Mouse (Mus musculus): ENCODE data around the gene Kcnj12. TPM values are rescaled to one million over a fixed set of nuclear protein-coding genes. Genes with fewer than 3 reads are reported as not detected.

Kcnj12 gene
- polyA plus RNA-seq, 1 experiment from 2014 or later: 0.62 TPM

- WGBS: 51% methylated on average over 5 of the region's 5 CpGs
- Histone ChIP-seq H3K4me3 (no peak overlapping the region), H3K9me3 (replicated peaks) (no peaks in the 10 kb centered on the region), H3K27ac (replicated peaks) (0 out of 2 replicates have a peak overlapping the region, but pooled peaks have one; percentile 55), H3K36me3 (no peaks in the 10 kb centered on the region), H3K27me3 (ENCODE audit: low read depth, poor library complexity, severe bottlenecking) (no peaks in the 10 kb centered on the region), H3K4me1 (peaks cover 29% of the 10 kb centered on the region)
- DNase-seq (ENCODE audit: low spot score): no peak
These were observed 17.6 kb upstream of the Kcnj12 start for GRCm38 (mm10) chr11:61004781-61005180.

- Histone ChIP-seq H3K27me3 (ENCODE audit: low read depth, poor library complexity, severe bottlenecking) (no peaks in the 10 kb centered on the region), H3K27ac (replicated peaks) (0 out of 2 replicates have a peak overlapping the region, but pooled peaks have one; percentile 33), H3K36me3 (no peaks in the 10 kb centered on the region), H3K4me3 (no peak overlapping the region), H3K9me3 (replicated peaks) (no peaks in the 10 kb centered on the region), H3K4me1 (peaks cover 29% of the 10 kb centered on the region)
- DNase-seq (ENCODE audit: low spot score): no peak
- 39% methylated on average over 6 of the region's 6 CpGs for WGBS
These were observed 17.0 kb upstream of the Kcnj12 start for GRCm38 (mm10) chr11:61005345-61005744.

GRCm38 (mm10) chr11:61011736-61012294 lies 10.5 kb upstream of the Kcnj12 start:
- 27% methylated on average over 9 of the region's 9 CpGs for WGBS
- peak; percentile 37 for DNase-seq (ENCODE audit: low spot score)
- H3K9me3 ChIP-seq (replicated peaks): no peaks in the 10 kb centered on the region
- H3K27ac ChIP-seq (replicated peaks): peak overlapping the region; percentile 68
- H3K4me1 ChIP-seq: peaks cover 20% of the 10 kb centered on the region
- H3K4me3 ChIP-seq: no peak overlapping the region
- peaks cover 5% of the 10 kb centered on the region; the same call in 1 of the 2 replicates for H3K27me3 ChIP-seq (ENCODE audit: low read depth, poor library complexity, severe bottlenecking)
- H3K36me3 ChIP-seq: no peaks in the 10 kb centered on the region

- Histone ChIP-seq H3K27me3 (ENCODE audit: low read depth, poor library complexity, severe bottlenecking) (peaks cover 51% of the 10 kb centered on the region), H3K4me1 (peaks cover 35% of the 10 kb centered on the region), H3K9me3 (replicated peaks) (no peaks in the 10 kb centered on the region), H3K27ac (replicated peaks) (no peak overlapping the region), H3K36me3 (no peaks in the 10 kb centered on the region), H3K4me3 (no peak overlapping the region)
- WGBS: 13% methylated on average over 8 of the region's 8 CpGs
- no peak for DNase-seq (ENCODE audit: low spot score)
These were observed 5.4 kb upstream of the Kcnj12 start for GRCm38 (mm10) chr11:61016866-61017398.

GRCm38 (mm10) chr11:61021129-61021528 lies 1.2 kb upstream of the Kcnj12 start:
- WGBS: 62% methylated on average over 5 of the region's 5 CpGs
- Histone ChIP-seq H3K27me3 (ENCODE audit: low read depth, poor library complexity, severe bottlenecking) (peaks cover 88% of the 10 kb centered on the region), H3K36me3 (no peaks in the 10 kb centered on the region), H3K4me1 (peaks cover 47% of the 10 kb centered on the region), H3K4me3 (no peak overlapping the region; the same call in 1 of the 2 replicates), H3K9me3 (replicated peaks) (no peaks in the 10 kb centered on the region), H3K27ac (replicated peaks) (no peak overlapping the region)
- no peak for DNase-seq (ENCODE audit: low spot score)

- Histone ChIP-seq H3K27me3 (ENCODE audit: low read depth, poor library complexity, severe bottlenecking) (peaks cover 95% of the 10 kb centered on the region), H3K4me3 (peak overlapping the region; percentile 68), H3K9me3 (replicated peaks) (no peaks in the 10 kb centered on the region), H3K4me1 (peaks cover 43% of the 10 kb centered on the region), H3K36me3 (no peaks in the 10 kb centered on the region), H3K27ac (replicated peaks) (0 out of 2 replicates have a peak overlapping the region, but pooled peaks have one; percentile 28)
- peak; percentile 39 for DNase-seq (ENCODE audit: low spot score)
- under 1% methylated on average over 67 of the region's 68 CpGs for WGBS
These were observed 451 bp upstream of the Kcnj12 start for GRCm38 (mm10) chr11:61021676-61022549.

- 53% methylated on average over 9 of the region's 9 CpGs for WGBS
- no peak for DNase-seq (ENCODE audit: low spot score)
- Histone ChIP-seq H3K4me1 (peaks cover 35% of the 10 kb centered on the region), H3K36me3 (no peaks in the 10 kb centered on the region), H3K27me3 (ENCODE audit: low read depth, poor library complexity, severe bottlenecking) (peaks cover 83% of the 10 kb centered on the region), H3K9me3 (replicated peaks) (no peaks in the 10 kb centered on the region), H3K4me3 (peak overlapping the region; percentile 68), H3K27ac (replicated peaks) (no peak overlapping the region)
These were observed 1.2 kb downstream of the Kcnj12 start for GRCm38 (mm10) chr11:61023416-61024200.

GRCm38 (mm10) chr11:61024388-61024787 lies 2.0 kb downstream of the Kcnj12 start:
- Histone ChIP-seq H3K27ac (replicated peaks) (no peak overlapping the region), H3K9me3 (replicated peaks) (no peaks in the 10 kb centered on the region), H3K27me3 (ENCODE audit: low read depth, poor library complexity, severe bottlenecking) (peaks cover 75% of the 10 kb centered on the region), H3K4me3 (no peak overlapping the region), H3K36me3 (no peaks in the 10 kb centered on the region), H3K4me1 (peaks cover 36% of the 10 kb centered on the region)
- WGBS: 83% methylated on average over 6 of the region's 6 CpGs
- DNase-seq (ENCODE audit: low spot score): no peak

GRCm38 (mm10) chr11:61024996-61025395 lies 2.6 kb downstream of the Kcnj12 start:
- peaks cover 69% of the 10 kb centered on the region for H3K27me3 ChIP-seq (ENCODE audit: low read depth, poor library complexity, severe bottlenecking)
- no peaks in the 10 kb centered on the region for H3K9me3 ChIP-seq (replicated peaks)
- DNase-seq (ENCODE audit: low spot score): no peak
- no peak overlapping the region for H3K27ac ChIP-seq (replicated peaks)
- H3K36me3 ChIP-seq: no peaks in the 10 kb centered on the region
- peaks cover 36% of the 10 kb centered on the region for H3K4me1 ChIP-seq
- WGBS: 58% methylated on average over 6 of the region's 6 CpGs
- no peak overlapping the region for H3K4me3 ChIP-seq

GRCm38 (mm10) chr11:61025594-61025993 lies 3.2 kb downstream of the Kcnj12 start:
- no peak overlapping the region for H3K4me3 ChIP-seq
- peaks cover 36% of the 10 kb centered on the region for H3K4me1 ChIP-seq
- H3K27ac ChIP-seq (replicated peaks): no peak overlapping the region
- DNase-seq (ENCODE audit: low spot score): no peak
- peaks cover 63% of the 10 kb centered on the region for H3K27me3 ChIP-seq (ENCODE audit: low read depth, poor library complexity, severe bottlenecking)
- H3K9me3 ChIP-seq (replicated peaks): no peaks in the 10 kb centered on the region
- WGBS: 77% methylated on average over 7 of the region's 7 CpGs
- no peaks in the 10 kb centered on the region for H3K36me3 ChIP-seq

GRCm38 (mm10) chr11:61026381-61026780 lies 4.0 kb downstream of the Kcnj12 start:
- no peak for DNase-seq (ENCODE audit: low spot score)
- Histone ChIP-seq H3K27me3 (ENCODE audit: low read depth, poor library complexity, severe bottlenecking) (peaks cover 55% of the 10 kb centered on the region), H3K4me1 (peaks cover 34% of the 10 kb centered on the region), H3K9me3 (replicated peaks) (no peaks in the 10 kb centered on the region), H3K36me3 (no peaks in the 10 kb centered on the region), H3K27ac (replicated peaks) (no peak overlapping the region), H3K4me3 (no peak overlapping the region)
- 94% methylated on average over 6 of the region's 6 CpGs for WGBS

GRCm38 (mm10) chr11:61027160-61027559 lies 4.8 kb downstream of the Kcnj12 start:
- Histone ChIP-seq H3K4me3 (no peak overlapping the region), H3K36me3 (no peaks in the 10 kb centered on the region), H3K4me1 (peaks cover 26% of the 10 kb centered on the region), H3K27ac (replicated peaks) (no peak overlapping the region), H3K9me3 (replicated peaks) (no peaks in the 10 kb centered on the region), H3K27me3 (ENCODE audit: low read depth, poor library complexity, severe bottlenecking) (peaks cover 47% of the 10 kb centered on the region)
- WGBS: 93% methylated on average over 4 of the region's 4 CpGs
- DNase-seq (ENCODE audit: low spot score): no peak

Measured in midbrain, embryonic 10.5 days (tissue).